Mouse (Mus musculus): ENCODE data around the gene Galnt2. TPM values are rescaled to one million over a fixed set of nuclear protein-coding genes. Genes with fewer than 3 reads are reported as not detected.

Gene Galnt2
- polyA plus RNA-seq, 1 experiment from 2014 or later: 43.7 TPM

DNA sequence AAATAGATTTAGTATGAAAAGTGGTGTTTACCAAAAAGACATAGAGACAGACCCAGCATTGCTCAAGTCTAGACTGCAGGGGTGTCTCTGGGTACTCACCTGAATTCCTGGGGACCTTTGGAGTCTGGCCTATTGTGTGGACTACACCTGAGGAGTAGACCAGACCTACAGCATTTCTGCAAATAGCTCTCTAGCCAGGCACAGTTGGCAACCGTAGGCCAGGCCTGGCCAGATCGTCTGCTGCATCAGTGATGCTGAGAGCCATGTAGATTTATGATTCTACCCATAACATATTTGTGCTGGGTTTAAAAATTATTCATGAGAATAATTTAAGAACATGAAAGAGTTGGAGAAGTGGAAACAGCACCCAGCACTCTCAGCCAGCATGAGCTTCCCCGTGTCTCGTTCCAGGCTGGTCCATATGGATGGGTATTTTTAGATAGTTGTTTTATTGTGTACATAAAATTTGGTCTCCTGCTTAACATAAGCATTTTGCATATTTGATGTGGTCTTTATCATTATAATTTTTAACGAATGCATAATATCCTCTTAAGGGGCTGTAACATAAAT, 58.4 kb downstream of the Galnt2 start:
- Histone ChIP-seq H3K27ac (no peak overlapping the region), H3K27me3 (ENCODE audit: low read depth, poor library complexity, severe bottlenecking) (no peaks in the 10 kb centered on the region), H3K36me3 (no peaks in the 10 kb centered on the region), H3K4me3 (no peak overlapping the region), H3K9me3 (replicated peaks) (no peaks in the 10 kb centered on the region), H3K4me1 (peaks cover 40% of the 10 kb centered on the region)
- DNase-seq (ENCODE audit: low spot score): no peak
- 93% methylated on average over 5 of the region's 5 CpGs for WGBS

DNA sequence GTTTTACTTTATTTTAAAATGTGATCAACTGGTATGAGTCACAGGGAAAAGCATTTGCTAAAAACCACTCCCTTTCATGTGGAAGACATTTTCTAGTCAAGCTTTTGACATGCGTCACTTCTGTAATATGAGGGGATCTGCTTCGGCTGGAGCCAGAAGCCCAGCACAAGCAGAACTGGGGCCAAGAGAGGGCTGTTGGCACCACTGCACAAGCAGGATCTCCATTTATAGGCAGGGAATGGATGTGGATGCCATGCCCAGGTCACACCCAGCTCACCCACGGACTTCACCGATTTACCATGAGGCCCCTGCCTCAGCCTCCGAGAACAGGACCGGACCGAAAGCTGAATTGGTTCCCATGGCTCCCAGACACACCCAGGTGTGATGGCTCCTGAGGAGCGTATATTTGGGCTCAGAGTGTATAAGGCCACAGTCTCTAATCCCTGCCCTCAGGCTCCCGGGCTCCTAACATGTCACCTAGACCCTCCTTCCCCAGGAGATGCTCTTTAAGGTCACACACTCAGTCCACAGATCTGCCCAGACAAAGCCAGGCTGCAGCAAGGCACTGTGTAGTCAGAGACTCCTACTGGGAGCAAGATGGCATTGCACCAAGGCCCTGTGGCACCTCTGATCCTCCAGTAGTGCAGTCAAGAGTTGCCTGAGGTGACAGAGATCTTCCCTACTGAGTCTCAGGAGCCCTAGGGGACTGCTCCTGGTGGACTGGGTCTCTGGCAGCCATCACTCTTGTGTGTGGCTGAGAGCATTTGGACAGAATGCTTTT, 59.9 kb downstream of the Galnt2 start:
- peaks cover 32% of the 10 kb centered on the region for H3K4me1 ChIP-seq
- 93% methylated on average over 9 of the region's 9 CpGs for WGBS
- H3K9me3 ChIP-seq (replicated peaks): no peaks in the 10 kb centered on the region
- no peak for DNase-seq (ENCODE audit: low spot score)
- no peak overlapping the region for H3K4me3 ChIP-seq
- H3K27me3 ChIP-seq (ENCODE audit: low read depth, poor library complexity, severe bottlenecking): no peaks in the 10 kb centered on the region
- H3K27ac ChIP-seq: no peak overlapping the region
- H3K36me3 ChIP-seq: peaks cover 7% of the 10 kb centered on the region; the same call in 1 of the 2 replicates

DNA sequence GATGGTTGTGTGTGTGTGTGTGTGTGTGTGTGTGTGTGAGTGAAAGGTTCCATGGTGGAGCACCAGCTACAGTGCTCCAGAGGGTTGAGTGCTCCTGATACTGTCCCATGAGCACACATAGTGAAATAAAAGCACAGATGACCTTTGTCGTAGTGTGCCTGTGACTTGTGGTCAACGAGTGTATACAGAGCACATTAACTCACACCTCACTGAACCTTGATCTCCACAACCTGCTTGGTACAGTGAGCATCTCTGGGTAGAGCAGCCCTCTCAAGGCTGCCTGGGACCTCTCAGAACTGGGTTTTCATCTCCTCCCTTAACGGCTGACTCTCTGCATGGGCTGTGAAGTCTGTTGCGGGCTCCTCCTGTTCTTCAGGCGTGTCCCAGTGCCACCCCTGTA, 60.5 kb downstream of the Galnt2 start:
- peaks cover 13% of the 10 kb centered on the region for H3K36me3 ChIP-seq
- no peaks in the 10 kb centered on the region for H3K27me3 ChIP-seq (ENCODE audit: low read depth, poor library complexity, severe bottlenecking)
- DNase-seq (ENCODE audit: low spot score): no peak
- 95% methylated on average over 5 of the region's 5 CpGs for WGBS
- H3K27ac ChIP-seq: no peak overlapping the region
- no peak overlapping the region for H3K4me3 ChIP-seq
- H3K4me1 ChIP-seq: peaks cover 26% of the 10 kb centered on the region
- no peaks in the 10 kb centered on the region for H3K9me3 ChIP-seq (replicated peaks)

DNA sequence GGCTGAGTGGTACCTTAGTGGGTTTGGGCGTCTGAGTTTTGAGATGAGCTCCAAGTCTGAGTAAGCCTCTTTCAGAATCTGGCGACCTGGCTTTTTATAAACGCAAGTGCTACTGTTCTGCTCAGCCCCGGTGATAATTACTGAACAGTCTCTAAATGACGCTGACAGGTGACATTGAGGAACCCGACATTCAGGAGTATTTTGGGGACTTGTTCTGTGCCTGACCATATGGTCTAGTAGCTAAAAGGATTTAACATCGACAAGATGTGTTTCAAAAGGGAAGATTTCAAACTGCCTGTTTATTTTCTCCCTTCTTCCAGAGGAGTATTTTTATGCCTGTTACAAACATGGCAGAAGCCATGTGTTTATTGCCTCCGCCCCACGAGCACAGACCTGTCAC, 61.8 kb downstream of the Galnt2 start:
- H3K27me3 ChIP-seq (ENCODE audit: low read depth, poor library complexity, severe bottlenecking): no peaks in the 10 kb centered on the region
- WGBS: 88% methylated on average over 9 of the region's 9 CpGs
- peaks cover 21% of the 10 kb centered on the region for H3K36me3 ChIP-seq
- H3K4me1 ChIP-seq: peaks cover 20% of the 10 kb centered on the region
- 0 out of 2 replicates have a peak overlapping the region, but pooled peaks have one; percentile 19 for H3K27ac ChIP-seq
- H3K4me3 ChIP-seq: no peak overlapping the region
- no peaks in the 10 kb centered on the region for H3K9me3 ChIP-seq (replicated peaks)
- no peak for DNase-seq (ENCODE audit: low spot score)

DNA sequence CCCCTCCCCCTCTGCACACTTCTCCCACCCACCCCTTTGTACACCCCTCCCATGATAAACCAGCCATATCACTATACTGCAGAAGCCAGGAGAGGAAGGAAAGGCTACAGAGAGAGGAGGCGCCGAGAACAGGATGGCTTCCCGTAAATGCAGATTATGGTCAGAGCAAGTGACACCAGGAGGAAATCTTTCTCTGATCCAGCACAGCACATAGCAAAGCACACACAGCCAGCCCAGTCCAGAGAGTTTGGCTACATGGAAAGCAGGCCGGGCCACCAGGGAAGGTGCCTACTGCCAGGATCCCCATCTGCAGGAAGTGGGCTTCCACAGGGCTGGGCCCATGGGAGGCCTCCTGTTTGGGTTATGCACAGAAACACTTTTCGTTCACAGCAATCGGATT, 63.2 kb downstream of the Galnt2 start:
- 76% methylated on average over 6 of the region's 6 CpGs for WGBS
- peaks cover 21% of the 10 kb centered on the region for H3K36me3 ChIP-seq
- H3K4me3 ChIP-seq: no peak overlapping the region
- no peaks in the 10 kb centered on the region for H3K9me3 ChIP-seq (replicated peaks)
- H3K4me1 ChIP-seq: peaks cover 20% of the 10 kb centered on the region
- H3K27ac ChIP-seq: 0 out of 2 replicates have a peak overlapping the region, but pooled peaks have one; percentile 9
- DNase-seq (ENCODE audit: low spot score): no peak
- H3K27me3 ChIP-seq (ENCODE audit: low read depth, poor library complexity, severe bottlenecking): no peaks in the 10 kb centered on the region

DNA sequence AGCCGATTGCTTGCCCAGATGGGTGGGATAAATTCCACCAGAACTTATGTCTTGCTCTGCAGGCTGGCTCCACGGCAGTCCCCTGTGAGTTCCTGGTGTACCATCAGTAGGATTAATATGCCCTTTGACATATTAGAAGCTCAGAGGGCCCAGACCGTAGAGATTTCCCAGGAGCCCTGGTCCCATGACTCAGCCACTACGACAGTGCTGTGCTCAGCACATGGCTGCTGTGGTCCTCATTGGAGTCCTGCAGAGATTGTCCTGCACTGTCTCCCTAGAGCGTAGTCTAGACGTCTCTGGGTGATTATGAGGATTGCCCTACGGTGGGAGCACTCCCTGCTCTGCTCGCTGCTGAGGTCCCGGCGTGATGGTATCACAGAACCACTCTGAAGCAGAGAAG, 63.7 kb downstream of the Galnt2 start:
- Histone ChIP-seq H3K4me1 (peaks cover 20% of the 10 kb centered on the region), H3K27ac (no peak overlapping the region), H3K4me3 (no peak overlapping the region), H3K27me3 (ENCODE audit: low read depth, poor library complexity, severe bottlenecking) (no peaks in the 10 kb centered on the region), H3K9me3 (replicated peaks) (no peaks in the 10 kb centered on the region), H3K36me3 (peaks cover 21% of the 10 kb centered on the region)
- no peak for DNase-seq (ENCODE audit: low spot score)
- WGBS: 73% methylated on average over 10 of the region's 10 CpGs

DNA sequence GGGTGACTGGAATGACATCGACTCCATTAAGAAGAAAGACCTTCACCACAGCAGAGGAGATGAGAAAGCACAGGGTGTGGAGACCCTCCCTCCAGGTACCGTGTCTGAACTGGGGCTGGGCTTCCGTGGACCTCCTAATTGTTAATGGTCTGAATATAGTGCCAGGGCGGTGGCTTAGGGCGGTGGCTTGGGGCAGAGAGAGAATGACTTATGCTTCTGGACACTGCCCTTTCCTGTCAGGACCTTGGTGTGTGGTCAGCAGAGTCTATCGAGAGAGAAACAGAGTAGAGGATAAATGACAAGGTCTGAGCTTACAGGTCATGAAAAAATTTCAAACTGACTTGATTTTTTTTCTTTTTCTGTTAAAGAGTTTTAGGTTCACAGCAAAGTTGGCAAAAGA, 64.2 kb downstream of the Galnt2 start:
- H3K36me3 ChIP-seq: peaks cover 21% of the 10 kb centered on the region
- no peak overlapping the region for H3K27ac ChIP-seq
- no peak overlapping the region for H3K4me3 ChIP-seq
- H3K9me3 ChIP-seq (replicated peaks): no peaks in the 10 kb centered on the region
- WGBS: 89% methylated on average over 6 of the region's 6 CpGs
- H3K27me3 ChIP-seq (ENCODE audit: low read depth, poor library complexity, severe bottlenecking): no peaks in the 10 kb centered on the region
- no peak for DNase-seq (ENCODE audit: low spot score)
- H3K4me1 ChIP-seq: peaks cover 20% of the 10 kb centered on the region

DNA sequence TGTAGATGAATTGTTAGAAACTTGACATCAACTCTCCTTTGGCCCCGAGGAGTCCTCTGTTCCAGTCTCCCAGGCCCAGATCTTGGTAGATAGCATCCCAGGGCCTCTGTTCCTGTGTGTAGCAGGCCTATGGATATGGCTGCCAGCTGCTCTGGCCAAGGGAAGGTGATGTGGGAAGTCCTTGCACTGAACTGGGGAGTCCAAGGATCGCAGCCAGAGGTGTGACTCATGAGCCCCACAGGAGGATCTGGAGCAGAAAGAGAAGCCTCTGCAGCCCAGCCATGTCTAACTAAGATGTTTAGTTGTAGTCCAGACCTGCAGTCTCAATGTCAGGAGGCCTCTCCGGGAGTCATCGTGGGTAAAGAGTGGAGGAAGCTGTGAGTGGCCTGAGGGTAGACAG, 70.3 kb downstream of the Galnt2 start:
- Histone ChIP-seq H3K27me3 (ENCODE audit: low read depth, poor library complexity, severe bottlenecking) (no peaks in the 10 kb centered on the region), H3K27ac (no peak overlapping the region; the same call in 1 of the 2 replicates), H3K4me3 (no peak overlapping the region), H3K4me1 (0 out of 2 replicates have a peak, but pooled peaks cover 6% of the 10 kb centered on the region), H3K36me3 (peaks cover 32% of the 10 kb centered on the region), H3K9me3 (replicated peaks) (no peaks in the 10 kb centered on the region)
- DNase-seq (ENCODE audit: low spot score): no peak
- 95% methylated on average over 4 of the region's 4 CpGs for WGBS

DNA sequence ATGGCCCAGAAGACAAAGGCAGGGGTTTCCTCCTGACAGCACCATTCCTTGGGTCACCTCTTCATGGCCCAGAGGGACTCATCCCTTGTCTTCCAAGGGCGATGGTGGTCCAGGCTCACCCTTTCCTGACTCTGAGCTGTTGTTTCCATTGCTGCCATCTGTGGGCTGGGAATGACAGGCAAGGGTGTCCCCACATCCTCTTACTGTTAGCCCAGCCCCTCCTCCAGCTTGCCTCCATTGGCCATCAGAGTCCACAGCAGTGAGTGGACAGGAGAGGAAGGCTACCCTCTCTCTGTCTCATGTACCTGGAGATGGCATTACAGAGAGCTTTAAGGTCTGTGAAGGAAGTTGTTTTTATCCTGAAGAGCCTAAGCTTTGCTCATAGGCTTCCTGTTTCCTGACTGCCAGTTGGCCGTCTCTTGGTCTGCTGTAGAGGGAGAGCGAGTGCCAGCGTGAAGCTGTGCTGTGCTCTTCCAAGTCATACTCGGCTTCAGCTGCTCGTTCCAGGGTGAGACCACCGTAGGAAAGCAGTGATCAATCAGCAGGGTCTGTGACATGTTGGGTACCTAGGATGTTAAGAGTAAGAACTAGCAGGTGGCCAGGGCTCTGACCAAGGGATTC, 70.9 kb downstream of the Galnt2 start:
- DNase-seq (ENCODE audit: low spot score): no peak
- peaks cover 32% of the 10 kb centered on the region for H3K36me3 ChIP-seq
- 89% methylated on average over 7 of the region's 7 CpGs for WGBS

DNA sequence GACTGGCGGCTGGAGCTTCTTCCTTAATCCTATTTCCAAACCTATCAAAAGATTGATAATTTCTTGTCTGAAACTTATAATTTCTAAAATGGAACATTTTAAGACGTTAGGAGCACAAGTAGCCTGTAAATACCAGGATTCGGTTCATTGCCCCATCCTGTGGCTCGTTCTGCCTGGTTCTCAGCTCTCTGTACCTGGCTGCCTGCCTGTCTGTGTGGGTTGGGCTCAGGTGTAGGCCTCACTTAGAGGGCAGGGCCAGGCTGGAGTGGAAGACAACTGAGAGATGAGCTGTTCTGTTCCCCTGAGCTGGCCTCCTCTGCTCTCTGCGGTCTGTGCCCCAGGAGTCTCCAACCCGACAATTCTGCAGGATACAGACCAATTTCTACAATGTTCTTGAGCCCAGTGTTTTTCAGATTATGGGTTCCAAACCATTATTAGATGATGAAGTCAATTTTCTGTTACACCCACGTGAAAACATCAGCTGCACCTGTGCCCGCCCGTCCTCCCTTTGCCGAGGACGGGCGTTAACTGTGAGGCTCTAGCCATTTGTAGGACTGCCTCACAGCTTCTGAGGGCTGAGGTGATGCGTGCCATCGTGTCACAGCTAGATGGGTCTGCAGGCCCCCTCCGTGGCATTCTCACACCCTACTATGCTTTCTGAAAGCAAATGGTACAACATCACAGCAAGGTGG, 72.2 kb downstream of the Galnt2 start:
- Histone ChIP-seq H3K36me3 (peaks cover 40% of the 10 kb centered on the region), H3K9me3 (replicated peaks) (no peaks in the 10 kb centered on the region), H3K4me1 (0 out of 2 replicates have a peak, but pooled peaks cover 6% of the 10 kb centered on the region), H3K4me3 (no peak overlapping the region), H3K27me3 (ENCODE audit: low read depth, poor library complexity, severe bottlenecking) (no peaks in the 10 kb centered on the region), H3K27ac (no peak overlapping the region)
- no peak for DNase-seq (ENCODE audit: low spot score)
- WGBS: 80% methylated on average over 15 of the region's 15 CpGs

More for the DNA sequence above, 70.9 kb downstream of the Galnt2 start:
- Histone ChIP-seq H3K4me1 (0 out of 2 replicates have a peak, but pooled peaks cover 6% of the 10 kb centered on the region), H3K9me3 (replicated peaks) (no peaks in the 10 kb centered on the region), H3K4me3 (no peak overlapping the region), H3K27me3 (ENCODE audit: low read depth, poor library complexity, severe bottlenecking) (no peaks in the 10 kb centered on the region), H3K27ac (no peak overlapping the region; the same call in 1 of the 2 replicates)

DNA sequence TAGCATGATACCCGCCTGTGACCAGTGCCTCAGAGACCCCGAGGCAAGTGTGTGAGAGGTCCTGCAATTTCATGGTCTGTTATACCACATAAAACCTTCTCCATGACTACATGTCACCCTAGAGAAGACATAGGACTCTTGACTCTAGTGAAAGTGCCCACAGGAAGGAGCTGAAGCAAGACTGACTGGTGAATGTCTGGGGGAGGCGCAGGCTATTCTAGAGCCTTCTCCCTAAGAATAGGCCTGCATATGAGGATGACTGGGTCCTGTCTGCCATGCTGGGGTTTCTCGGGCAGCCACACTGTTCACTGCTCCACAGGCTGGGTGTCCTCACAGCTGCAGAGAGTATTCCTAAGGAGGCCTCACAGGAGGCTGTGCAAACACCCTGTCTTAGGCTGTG, 73.0 kb downstream of the Galnt2 start:
- no peak for DNase-seq (ENCODE audit: low spot score)
- Histone ChIP-seq H3K4me1 (0 out of 2 replicates have a peak, but pooled peaks cover 6% of the 10 kb centered on the region), H3K4me3 (no peak overlapping the region), H3K9me3 (replicated peaks) (no peaks in the 10 kb centered on the region), H3K36me3 (peaks cover 44% of the 10 kb centered on the region), H3K27ac (no peak overlapping the region), H3K27me3 (ENCODE audit: low read depth, poor library complexity, severe bottlenecking) (no peaks in the 10 kb centered on the region)
- WGBS: 85% methylated on average over 4 of the region's 4 CpGs

DNA sequence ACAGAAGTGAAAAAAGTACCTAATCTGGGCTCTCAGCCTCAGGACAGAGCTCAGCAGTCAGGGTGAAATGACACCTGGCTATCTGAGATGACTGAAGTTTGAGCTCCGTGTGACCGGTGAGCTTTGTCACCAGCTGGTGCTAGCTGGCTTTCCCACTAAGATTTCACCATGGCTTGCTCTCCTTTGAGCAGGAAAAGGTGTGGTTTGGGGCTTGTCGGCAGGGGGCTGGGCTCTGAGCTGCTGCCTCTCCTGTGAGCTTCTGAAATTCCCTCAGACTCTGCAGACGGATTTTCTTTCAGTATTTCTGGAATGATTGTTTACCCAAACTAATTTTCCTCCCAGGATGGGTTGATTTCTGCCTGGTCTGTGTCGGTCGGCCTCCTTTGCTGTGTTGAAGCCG, 75.4 kb downstream of the Galnt2 start:
- Histone ChIP-seq H3K27me3 (ENCODE audit: low read depth, poor library complexity, severe bottlenecking) (no peaks in the 10 kb centered on the region), H3K27ac (no peak overlapping the region), H3K4me1 (0 out of 2 replicates have a peak, but pooled peaks cover 6% of the 10 kb centered on the region), H3K4me3 (no peak overlapping the region), H3K9me3 (replicated peaks) (no peaks in the 10 kb centered on the region), H3K36me3 (peaks cover 59% of the 10 kb centered on the region)
- no peak for DNase-seq (ENCODE audit: low spot score)
- WGBS: 71% methylated on average over 7 of the region's 7 CpGs
